Mouse (Mus musculus): Measurements from ENCODE around the gene Ddx60. TPM values are rescaled to one million over a fixed set of nuclear protein-coding genes. Genes with fewer than 3 reads are reported as not detected.

Ddx60 gene
- polyA plus RNA-seq, 1 experiment from 2014 or later = 0.88 TPM

- Histone ChIP-seq H3K9ac (no peak overlapping the region), H3K9me3 (replicated peaks) (no peaks in the 10 kb centered on the region), H3K4me2 (no peak overlapping the region), H3K27ac (no peak overlapping the region), H3K27me3 (no peaks in the 10 kb centered on the region), H3K4me3 (replicated peaks) (no peak overlapping the region), H3K4me1 (no peaks in the 10 kb centered on the region), H3K36me3 (no peaks in the 10 kb centered on the region)
- no peak for ATAC-seq (replicated peaks; ENCODE audit: low FRiP score)
- 66% methylated on average over 1 of the region's 1 CpGs for WGBS
Measured at GRCm38 (mm10) chr8:61992796-61993195, 64.9 kb downstream of the Ddx60 start.

GRCm38 (mm10) chr8:61997125-61997524, 69.2 kb downstream of the Ddx60 start:
- Histone ChIP-seq H3K27ac (no peak overlapping the region), H3K9ac (no peak overlapping the region), H3K4me1 (no peaks in the 10 kb centered on the region), H3K27me3 (no peaks in the 10 kb centered on the region), H3K9me3 (replicated peaks) (no peaks in the 10 kb centered on the region), H3K4me2 (no peak overlapping the region), H3K4me3 (replicated peaks) (no peak overlapping the region), H3K36me3 (no peaks in the 10 kb centered on the region)
- ATAC-seq (replicated peaks; ENCODE audit: low FRiP score) = peak; percentile 79
- 35% methylated on average over 2 of the region's 2 CpGs for WGBS

GRCm38 (mm10) chr8:62014166-62014565, 86.3 kb downstream of the Ddx60 start:
- no peak overlapping the region for H3K9ac ChIP-seq
- H3K9me3 ChIP-seq (replicated peaks) = no peaks in the 10 kb centered on the region
- 89% methylated on average over 4 of the region's 4 CpGs for WGBS
- H3K27me3 ChIP-seq = no peaks in the 10 kb centered on the region
- H3K27ac ChIP-seq = no peak overlapping the region
- no peak for ATAC-seq (replicated peaks; ENCODE audit: low FRiP score)
- H3K36me3 ChIP-seq = no peaks in the 10 kb centered on the region
- H3K4me3 ChIP-seq (replicated peaks) = no peak overlapping the region
- H3K4me1 ChIP-seq = no peaks in the 10 kb centered on the region
- no peak overlapping the region for H3K4me2 ChIP-seq

- H3K4me3 ChIP-seq (replicated peaks) = no peak overlapping the region
- H3K27ac ChIP-seq = no peak overlapping the region
- no peak for ATAC-seq (replicated peaks; ENCODE audit: low FRiP score)
- no peak overlapping the region for H3K4me2 ChIP-seq
- H3K9me3 ChIP-seq (replicated peaks) = no peaks in the 10 kb centered on the region
- no peaks in the 10 kb centered on the region for H3K36me3 ChIP-seq
- H3K27me3 ChIP-seq = no peaks in the 10 kb centered on the region
- H3K4me1 ChIP-seq = no peaks in the 10 kb centered on the region
- H3K9ac ChIP-seq = no peak overlapping the region
- 95% methylated on average over 4 of the region's 4 CpGs for WGBS
Measured at GRCm38 (mm10) chr8:62014582-62014981, 86.7 kb downstream of the Ddx60 start.

GRCm38 (mm10) chr8:62034351-62034750, 106.5 kb downstream of the Ddx60 start:
- H3K4me2 ChIP-seq = no peak overlapping the region
- H3K27ac ChIP-seq = no peak overlapping the region
- no peak overlapping the region for H3K9ac ChIP-seq
- H3K4me3 ChIP-seq (replicated peaks) = no peak overlapping the region
- WGBS = 67% methylated on average over 3 of the region's 3 CpGs
- no peaks in the 10 kb centered on the region for H3K9me3 ChIP-seq (replicated peaks)
- no peaks in the 10 kb centered on the region for H3K27me3 ChIP-seq
- no peak for ATAC-seq (replicated peaks; ENCODE audit: low FRiP score)
- no peaks in the 10 kb centered on the region for H3K4me1 ChIP-seq
- H3K36me3 ChIP-seq = no peaks in the 10 kb centered on the region

- ATAC-seq (replicated peaks; ENCODE audit: low FRiP score) = no peak
- Histone ChIP-seq H3K27me3 (no peaks in the 10 kb centered on the region), H3K27ac (no peak overlapping the region), H3K4me3 (replicated peaks) (no peak overlapping the region), H3K4me2 (no peak overlapping the region), H3K9ac (no peak overlapping the region), H3K36me3 (no peaks in the 10 kb centered on the region), H3K4me1 (no peaks in the 10 kb centered on the region), H3K9me3 (replicated peaks) (no peaks in the 10 kb centered on the region)
- WGBS = 34% methylated on average over 2 of the region's 2 CpGs
Measured at GRCm38 (mm10) chr8:62046809-62047208, 118.9 kb downstream of the Ddx60 start.

- H3K27ac ChIP-seq = no peak overlapping the region
- no peaks in the 10 kb centered on the region for H3K36me3 ChIP-seq
- no peak overlapping the region for H3K9ac ChIP-seq
- H3K27me3 ChIP-seq = no peaks in the 10 kb centered on the region
- no peaks in the 10 kb centered on the region for H3K4me1 ChIP-seq
- no peak overlapping the region for H3K4me2 ChIP-seq
- ATAC-seq (replicated peaks; ENCODE audit: low FRiP score) = no peak
- no peak overlapping the region for H3K4me3 ChIP-seq (replicated peaks)
- H3K9me3 ChIP-seq (replicated peaks) = no peaks in the 10 kb centered on the region; the same call in 1 of the 2 replicates
Measured at GRCm38 (mm10) chr8:62060357-62060756, 132.5 kb downstream of the Ddx60 start.

- Histone ChIP-seq H3K36me3 (no peaks in the 10 kb centered on the region), H3K27ac (no peak overlapping the region), H3K4me1 (no peaks in the 10 kb centered on the region), H3K4me2 (no peak overlapping the region), H3K9me3 (replicated peaks) (no peaks in the 10 kb centered on the region; the same call in 1 of the 2 replicates), H3K9ac (no peak overlapping the region), H3K4me3 (replicated peaks) (no peak overlapping the region), H3K27me3 (no peaks in the 10 kb centered on the region)
- peak; percentile 74 for ATAC-seq (replicated peaks; ENCODE audit: low FRiP score)
Measured at GRCm38 (mm10) chr8:62068305-62068704, 140.4 kb downstream of the Ddx60 start.

- H3K9me3 ChIP-seq (replicated peaks) = no peaks in the 10 kb centered on the region
- H3K4me3 ChIP-seq (replicated peaks) = no peak overlapping the region
- H3K9ac ChIP-seq = no peak overlapping the region
- no peak for ATAC-seq (replicated peaks; ENCODE audit: low FRiP score)
- H3K4me1 ChIP-seq = no peaks in the 10 kb centered on the region
- H3K27me3 ChIP-seq = no peaks in the 10 kb centered on the region
- no peak overlapping the region for H3K4me2 ChIP-seq
- H3K27ac ChIP-seq = no peak overlapping the region
- WGBS = 44% methylated on average over 3 of the region's 3 CpGs
- no peaks in the 10 kb centered on the region for H3K36me3 ChIP-seq
Measured at GRCm38 (mm10) chr8:62080195-62080802, 152.4 kb downstream of the Ddx60 start.

- 85% methylated on average over 2 of the region's 2 CpGs for WGBS
- H3K4me3 ChIP-seq (replicated peaks) = no peak overlapping the region
- H3K27ac ChIP-seq = no peak overlapping the region
- no peak overlapping the region for H3K9ac ChIP-seq
- no peak overlapping the region for H3K4me2 ChIP-seq
- no peak for ATAC-seq (replicated peaks; ENCODE audit: low FRiP score)
- H3K4me1 ChIP-seq = no peaks in the 10 kb centered on the region
- H3K27me3 ChIP-seq = no peaks in the 10 kb centered on the region
- no peaks in the 10 kb centered on the region for H3K9me3 ChIP-seq (replicated peaks)
- H3K36me3 ChIP-seq = no peaks in the 10 kb centered on the region
Measured at GRCm38 (mm10) chr8:62081804-62082203, 153.9 kb downstream of the Ddx60 start.

Other genes starting within 250 kb of the Ddx60 start
- gene Palld, start 25.4 kb upstream of the Ddx60 start, polyA plus RNA-seq (2015; fragmentation: Nextera tagmentation; extraction: Ambion mirVana) = 62.4 and 76.7 TPM in 2 replicates
- 0.17 TPM in 1 of 2 replicates, not detected in the other for gene Anxa10, start 195.1 kb downstream of the Ddx60 start, polyA plus RNA-seq (2015; fragmentation: Nextera tagmentation; extraction: Ambion mirVana)